Comparison of ENCODE assay signal across 13 mouse cellular contexts in genomic region chr6:48739780-48740055, GRCm38 (mm10). TPM values are rescaled to one million over a fixed set of nuclear protein-coding genes. Genes with fewer than 3 reads are reported as not detected.
A peak's percentile ranks its signal among the peaks of the same experiment; 100 is the strongest.
DNase-seq lines count a peak whose midpoint lies in the region; ATAC-seq and TF ChIP-seq lines count a peak whose summit lies in the region.
"Had no signal": no experiment of that assay in that cellular context is flagged by ENCODE, and none has a peak within 500 bp of the region (broad histone marks: within the 10 kb centered on the region; RNA-seq: fewer than 3 reads in every experiment).

No protein-coding gene starts in this region.

- no peak for TF ChIP-seq POLR2A in small intestine, adult 2 months (IDR thresholded peaks at IDR 0.05; ENCODE audit: low read depth, low read length)

- ATAC-seq in heart, embryonic 13.5 days (ENCODE audit: extremely low read depth, insufficient number of reproducible peaks, low FRiP score, low TSS enrichment): no peak
- no peak for ATAC-seq in lung, embryonic 15.5 days (ENCODE audit: borderline replicate concordance, extremely low read depth, low FRiP score, low TSS enrichment)
- ATAC-seq: forebrain, postnatal 0 days had no signal

- no peak for DNase-seq in heart, adult 9 months (ENCODE audit: low spot score in 2 of 2)
- no peak for DNase-seq in lung, postnatal 4 days
- DNase-seq in induced T-regulatory cell, adult 2 months (ENCODE audit: low read depth): peak; percentile 75
- no peak for DNase-seq in cerebellum, postnatal 10 days
- DNase-seq: cerebellum, postnatal 25 days; forebrain, postnatal 0 days had no signal

- peak overlapping the region; percentile 43 for H3K4me3 ChIP-seq in heart, embryonic 13.5 days
- H3K4me3 ChIP-seq in lung, embryonic 15.5 days: peak overlapping the region; percentile 33
- H3K4me3 ChIP-seq in small intestine, adult 2 months (ENCODE audit: low read depth, low read length): peak overlapping the region; percentile 30; the same call in 1 of the 2 replicates
- H3K4me3 ChIP-seq: limb, embryonic 13.5 days had no signal

- peaks cover 43% of the 10 kb centered on the region for H3K27me3 ChIP-seq in heart, embryonic 13.5 days (replicated peaks)
- peaks cover 25% of the 10 kb centered on the region for H3K27me3 ChIP-seq in lung, embryonic 15.5 days
- H3K27me3 ChIP-seq in small intestine, adult 2 months (ENCODE audit: control insufficient read depth, insufficient read depth, low read length): no peaks in the 10 kb centered on the region

- WGBS in heart, embryonic 13.5 days: 70% methylated on average over 3 of the region's 3 CpGs
- WGBS in lung, embryonic 15.5 days: 74% methylated on average over 3 of the region's 3 CpGs
- 41% methylated on average over 3 of the region's 3 CpGs for WGBS in small intestine, adult 2 months

- peak overlapping the region; percentile 79 for H3K4me2 ChIP-seq in heart, embryonic 13.5 days
- H3K4me2 ChIP-seq in lung, embryonic 15.5 days: peak overlapping the region; percentile 78
- H3K4me2 ChIP-seq: embryonic facial prominence, embryonic 15.5 days; limb, embryonic 13.5 days; midbrain, embryonic 11.5 days had no signal

- peaks cover 24% of the 10 kb centered on the region for H3K4me1 ChIP-seq in heart, embryonic 13.5 days
- peaks cover 24% of the 10 kb centered on the region for H3K4me1 ChIP-seq in lung, embryonic 15.5 days
- H3K4me1 ChIP-seq in small intestine, adult 2 months (ENCODE audit: control insufficient read depth, insufficient read depth, insufficient read length, low read length): peaks cover 15% of the 10 kb centered on the region

- no peak for TF ChIP-seq CTCF in small intestine, adult 2 months (IDR thresholded peaks at IDR 0.05; ENCODE audit: extremely low read depth, insufficient read length, insufficient replicate concordance, low read depth, low read length)

- peaks cover 3% of the 10 kb centered on the region; the same call in 1 of the 2 replicates for H3K36me3 ChIP-seq in heart, embryonic 13.5 days
- H3K36me3 ChIP-seq in lung, embryonic 15.5 days: no peaks in the 10 kb centered on the region
- no peaks in the 10 kb centered on the region for H3K36me3 ChIP-seq in small intestine, adult 2 months (ENCODE audit: control insufficient read depth, insufficient read depth, low read length)
- H3K36me3 ChIP-seq: embryonic facial prominence, embryonic 15.5 days; limb, embryonic 13.5 days had no signal

- H3K27ac ChIP-seq in heart, embryonic 13.5 days (replicated peaks): peak overlapping the region; percentile 78
- H3K27ac ChIP-seq in lung, embryonic 15.5 days: peak overlapping the region; percentile 59; the same call in 1 of the 2 replicates
- peak overlapping the region; percentile 82 for H3K27ac ChIP-seq in small intestine, adult 2 months (ENCODE audit: insufficient read depth, low read depth, low read length)
- H3K27ac ChIP-seq: embryonic facial prominence, embryonic 15.5 days; limb, embryonic 13.5 days had no signal

- no peaks in the 10 kb centered on the region for H3K9me3 ChIP-seq in heart, embryonic 13.5 days
- no peaks in the 10 kb centered on the region for H3K9me3 ChIP-seq in lung, embryonic 15.5 days
- H3K9me3 ChIP-seq: embryonic facial prominence, embryonic 15.5 days; limb, embryonic 13.5 days had no signal

- peak overlapping the region; percentile 61; the same call in 1 of the 2 replicates for H3K9ac ChIP-seq in heart, embryonic 13.5 days
- no peak overlapping the region; the same call in 1 of the 2 replicates for H3K9ac ChIP-seq in lung, embryonic 15.5 days
- H3K9ac ChIP-seq: embryonic facial prominence, embryonic 15.5 days; forebrain, postnatal 0 days; limb, embryonic 13.5 days had no signal

RNA-seq across cellular contexts. Expression of gene Gimap1, which starts 0.9 kb away (rescaled TPM):
- polyA plus RNA-seq in heart, embryonic 13.5 days (2015; fragmentation: Nextera tagmentation; extraction: Ambion mirVana): 24.2 and 27.5 TPM in 2 replicates
- polyA plus RNA-seq in lung, embryonic 15.5 days (2015; fragmentation: Nextera tagmentation; extraction: Ambion mirVana): 43.0 and 53.3 TPM in 2 replicates
- polyA plus RNA-seq in small intestine, adult 2 months (2012; rRNA removed): 18.8 and 29.1 TPM in 2 replicates

RNA-seq across cellular contexts. Expression of gene Gimap5, which starts 6.3 kb away (rescaled TPM):
- 7.2 and 8.2 TPM in 2 replicates for polyA plus RNA-seq in heart, embryonic 13.5 days (2015; fragmentation: Nextera tagmentation; extraction: Ambion mirVana)
- polyA plus RNA-seq in lung, embryonic 15.5 days (2015; fragmentation: Nextera tagmentation; extraction: Ambion mirVana): 23.7 and 25.2 TPM in 2 replicates
- polyA plus RNA-seq in small intestine, adult 2 months (2012; rRNA removed): 4.9 and 10.2 TPM in 2 replicates

RNA-seq across cellular contexts. Expression of gene Gimap7, which starts 21.3 kb away (rescaled TPM):
- not detected in 2 replicates for polyA plus RNA-seq in heart, embryonic 13.5 days (2015; fragmentation: Nextera tagmentation; extraction: Ambion mirVana)
- 0.29 TPM in 1 of 2 replicates, not detected in the other for polyA plus RNA-seq in lung, embryonic 15.5 days (2015; fragmentation: Nextera tagmentation; extraction: Ambion mirVana)
- 1.5 and 2.5 TPM in 2 replicates for polyA plus RNA-seq in small intestine, adult 2 months (2012; rRNA removed)
- polyA plus RNA-seq: forebrain, postnatal 0 days; limb, embryonic 13.5 days; midbrain, embryonic 11.5 days; neural tube, embryonic 11.5 days had no signal

RNA-seq across cellular contexts. Expression of gene Gm28053, which starts 21.3 kb away (rescaled TPM):
- polyA plus RNA-seq in heart, embryonic 13.5 days (2015; fragmentation: Nextera tagmentation; extraction: Ambion mirVana): 3.7 and 5.0 TPM in 2 replicates
- 3.4 and 4.2 TPM in 2 replicates for polyA plus RNA-seq in lung, embryonic 15.5 days (2015; fragmentation: Nextera tagmentation; extraction: Ambion mirVana)
- not detected in 2 replicates for polyA plus RNA-seq in small intestine, adult 2 months (2012; rRNA removed)
- polyA plus RNA-seq: forebrain, postnatal 0 days; neural tube, embryonic 11.5 days had no signal

RNA-seq across cellular contexts. Expression of gene Gimap3, which starts 30.9 kb away (rescaled TPM):
- 0.06 TPM in 1 of 2 replicates, not detected in the other for polyA plus RNA-seq in heart, embryonic 13.5 days (2015; fragmentation: Nextera tagmentation; extraction: Ambion mirVana)
- 0.22 TPM in 1 of 2 replicates, not detected in the other for polyA plus RNA-seq in lung, embryonic 15.5 days (2015; fragmentation: Nextera tagmentation; extraction: Ambion mirVana)
- 6.2 and 13.0 TPM in 2 replicates for polyA plus RNA-seq in small intestine, adult 2 months (2012; rRNA removed)
- polyA plus RNA-seq: embryonic facial prominence, embryonic 15.5 days; forebrain, postnatal 0 days; limb, embryonic 13.5 days; midbrain, embryonic 11.5 days; neural tube, embryonic 11.5 days had no signal
